Mouse (Mus musculus) gastrocnemius, adult 8-10 months (tissue): Measurements from ENCODE around the gene Fam107a. TPM values are rescaled to one million over a fixed set of nuclear protein-coding genes. Genes with fewer than 3 reads are reported as not detected.
A peak's percentile ranks its signal among the peaks of the same experiment; 100 is the strongest.

Source experiments
- DNase-seq, 2 experiments: peaks; one replicate each; pipeline ENCODE4 v3.0.0; 2022; ENCODE audit warnings: low spot score in 2 of 2
- total RNA-seq, 4 experiments: library from RNA; stranded (reverse); gene quantifications; 2 replicates each; pipeline ENCODE4 v1.2.4; 2022

Gene Fam107a
- total RNA-seq: 1 to 10 TPM; 1.3 to 2.8 (median 2.4) TPM

- no peak for DNase-seq
These were observed at the start of gene Fam107a for GRCm38 (mm10) chr14:8317194-8318097. TSS of gene Fam107a (minus strand) at chr14:8318023.

GRCm38 (mm10) chr14:8367121-8367520 is 49.3 kb upstream of the Fam107a start:
- no peak for DNase-seq

GRCm38 (mm10) chr14:8365833-8366232 is 48.0 kb upstream of the Fam107a start:
- DNase-seq: no peak

GRCm38 (mm10) chr14:8356836-8357235 is 39.0 kb upstream of the Fam107a start:
- no peak for DNase-seq

GRCm38 (mm10) chr14:8355999-8356501 is 38.2 kb upstream of the Fam107a start:
- DNase-seq: peak in 1 of 2 experiments; percentile 26

- no peak for DNase-seq
These were observed 31.1 kb upstream of the Fam107a start for GRCm38 (mm10) chr14:8348927-8349326.

GRCm38 (mm10) chr14:8346255-8346997 is 28.6 kb upstream of the Fam107a start:
- peak; percentile 70 for DNase-seq

- no peak for DNase-seq
These were observed 27.7 kb upstream of the Fam107a start for GRCm38 (mm10) chr14:8345566-8345965.

GRCm38 (mm10) chr14:8342509-8343106 is 24.8 kb upstream of the Fam107a start:
- DNase-seq: peak in 1 of 2 experiments; percentile 26

- no peak for DNase-seq
These were observed 22.4 kb upstream of the Fam107a start for GRCm38 (mm10) chr14:8340226-8340625.

- DNase-seq: peak in 1 of 2 experiments; percentile 48
These were observed 18.1 kb upstream of the Fam107a start for GRCm38 (mm10) chr14:8335947-8336346.

- DNase-seq: no peak
These were observed 16.7 kb upstream of the Fam107a start for GRCm38 (mm10) chr14:8334511-8334910.

- DNase-seq: no peak
These were observed 14.8 kb upstream of the Fam107a start for GRCm38 (mm10) chr14:8332314-8333252.

GRCm38 (mm10) chr14:8331307-8331905 is 13.6 kb upstream of the Fam107a start:
- DNase-seq: peak; percentile 14 to 50

- DNase-seq: no peak
These were observed 12.6 kb upstream of the Fam107a start for GRCm38 (mm10) chr14:8330390-8330789.

- DNase-seq: no peak
These were observed 11.7 kb upstream of the Fam107a start for GRCm38 (mm10) chr14:8329552-8329951.

GRCm38 (mm10) chr14:8327371-8327770 is 9.5 kb upstream of the Fam107a start:
- DNase-seq: no peak

GRCm38 (mm10) chr14:8326961-8327360 is 9.1 kb upstream of the Fam107a start:
- DNase-seq: no peak

GRCm38 (mm10) chr14:8325746-8326145 is 7.9 kb upstream of the Fam107a start:
- DNase-seq: no peak

- DNase-seq: no peak
These were observed 2.7 kb upstream of the Fam107a start for GRCm38 (mm10) chr14:8320528-8320927.
